Mouse (Mus musculus): ENCODE measurements around the gene Rab6b.
A peak's percentile ranks its signal among the peaks of the same experiment; 100 is the strongest.

Gene Rab6b

GRCm38 (mm10) chr9:103208802-103209423, 97.3 kb downstream of the Rab6b start:
- DNase-seq = no peak

DNA sequence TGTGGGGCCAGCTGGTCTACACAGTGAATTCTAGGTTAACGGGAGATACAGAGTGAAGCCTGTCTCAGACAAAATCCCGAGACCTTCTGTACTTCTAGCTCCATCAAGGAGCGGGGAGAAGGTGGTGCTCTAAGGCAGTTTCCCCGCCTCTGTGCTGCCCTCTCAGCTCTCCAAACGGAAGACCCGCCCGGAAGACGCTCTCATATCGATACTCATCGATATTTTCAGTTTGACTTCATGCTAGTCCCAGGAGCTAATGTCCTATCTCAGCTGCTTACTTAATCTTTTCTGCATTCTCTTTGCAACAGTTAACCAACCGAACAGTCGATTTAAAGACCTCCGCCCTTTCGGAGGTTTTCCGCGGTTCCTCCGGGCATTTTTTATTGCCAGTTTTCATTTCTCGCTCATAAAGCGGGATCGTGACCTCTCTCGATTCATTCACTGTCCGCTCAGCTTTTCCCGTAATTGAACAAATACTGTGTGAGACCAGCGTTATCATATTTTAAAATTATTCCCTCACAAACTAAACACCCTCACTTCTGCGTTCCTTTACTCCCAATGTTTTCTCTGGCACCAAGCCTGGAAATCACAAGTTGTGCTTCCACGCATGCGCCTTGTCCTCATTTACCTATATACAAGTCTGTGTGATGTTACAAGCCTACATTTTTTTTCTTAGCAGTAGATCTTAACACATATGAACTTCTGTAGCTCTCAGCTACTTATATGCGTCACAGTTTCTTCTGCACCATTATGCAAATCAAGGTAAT, 101.2 kb downstream of the Rab6b start:
- no peak for DNase-seq

- DNase-seq = no peak
These were observed 102.0 kb downstream of the Rab6b start for GRCm38 (mm10) chr9:103213631-103214030.

DNA sequence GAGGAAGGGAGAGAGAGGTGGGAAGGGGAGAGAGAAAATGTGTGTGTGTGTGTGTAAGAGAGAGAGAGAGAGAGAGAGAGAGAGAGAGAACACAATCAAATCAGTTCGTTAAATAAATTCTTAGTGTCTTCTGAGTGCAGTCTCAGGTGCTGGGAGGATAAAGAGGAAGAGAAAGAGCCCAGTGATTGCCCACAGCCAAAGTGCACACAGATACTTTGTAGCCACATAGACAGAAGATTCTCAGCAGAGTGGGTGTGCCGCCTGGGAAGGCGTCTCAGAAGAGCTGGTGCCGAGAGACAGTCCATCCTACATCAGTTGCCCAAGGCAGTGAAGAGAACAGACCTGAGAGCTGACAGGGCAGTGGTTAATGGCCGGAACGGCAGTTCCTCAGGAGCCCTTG, 102.7 kb downstream of the Rab6b start:
- no peak for DNase-seq

DNA sequence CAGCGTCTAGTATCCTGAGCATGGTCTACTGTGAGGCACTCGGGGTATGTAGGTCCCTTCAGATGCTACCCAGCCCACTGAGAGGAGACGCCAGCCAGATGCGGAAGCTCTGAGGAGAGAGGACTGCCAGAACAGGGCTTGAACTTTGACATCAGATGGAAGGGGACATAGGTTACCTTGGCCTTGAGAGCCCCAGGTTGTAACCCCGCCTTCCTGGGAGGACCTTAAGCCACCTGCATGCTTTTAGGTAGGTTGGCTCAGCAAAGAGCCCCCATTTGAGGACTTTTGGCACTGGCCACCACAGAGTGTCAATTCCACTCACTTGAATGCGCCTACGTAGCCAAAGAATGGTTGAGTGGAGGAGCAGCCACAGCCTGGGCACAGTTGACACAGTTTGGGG, 113.1 kb downstream of the Rab6b start:
- no peak for DNase-seq

DNA sequence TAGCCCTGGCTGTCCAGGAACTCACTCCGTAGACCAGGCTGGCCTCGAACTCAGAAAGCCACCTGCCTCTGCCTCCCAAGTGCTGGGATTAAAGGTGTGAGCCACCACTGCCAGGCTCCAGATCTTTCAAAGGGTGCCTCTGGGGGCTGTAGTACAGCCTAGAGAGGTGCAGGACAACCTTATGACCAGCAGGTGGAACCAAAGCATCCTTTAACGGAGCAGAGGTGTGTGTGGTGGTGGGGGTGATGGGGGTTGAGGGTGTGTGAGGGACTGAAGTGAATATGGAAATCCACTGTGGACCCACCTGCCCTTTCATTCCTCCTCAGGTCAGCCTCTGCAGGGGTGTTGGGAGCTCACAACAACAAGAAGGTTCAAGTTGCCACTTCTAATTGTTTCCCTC, 113.9 kb downstream of the Rab6b start:
- DNase-seq = no peak

- DNase-seq = no peak
These were observed 115.2 kb downstream of the Rab6b start for GRCm38 (mm10) chr9:103226806-103227205.

DNA sequence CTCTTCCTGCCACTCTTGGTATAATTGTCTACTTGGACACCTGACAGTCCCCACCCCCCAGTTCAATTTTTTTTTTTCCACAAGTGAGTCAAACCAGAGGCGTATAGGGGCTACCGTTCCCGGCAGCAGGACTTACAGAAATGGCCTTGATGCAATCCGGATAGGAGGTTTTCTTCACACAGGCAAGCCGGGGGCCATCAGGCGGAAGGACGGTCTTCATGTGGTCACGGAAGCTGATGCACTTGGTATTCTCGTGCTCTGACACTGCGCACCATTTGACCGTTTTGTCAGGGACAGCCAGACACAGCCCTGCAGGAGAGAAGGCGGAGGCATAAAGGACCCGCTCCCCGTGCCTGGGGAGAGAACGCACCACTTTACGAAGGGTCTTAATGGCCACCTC, 116.2 kb downstream of the Rab6b start:
- DNase-seq = no peak

GRCm38 (mm10) chr9:103228370-103229003, 116.9 kb downstream of the Rab6b start:
- DNase-seq = no peak

GRCm38 (mm10) chr9:103229037-103229867, 117.7 kb downstream of the Rab6b start:
- DNase-seq = no peak

DNA sequence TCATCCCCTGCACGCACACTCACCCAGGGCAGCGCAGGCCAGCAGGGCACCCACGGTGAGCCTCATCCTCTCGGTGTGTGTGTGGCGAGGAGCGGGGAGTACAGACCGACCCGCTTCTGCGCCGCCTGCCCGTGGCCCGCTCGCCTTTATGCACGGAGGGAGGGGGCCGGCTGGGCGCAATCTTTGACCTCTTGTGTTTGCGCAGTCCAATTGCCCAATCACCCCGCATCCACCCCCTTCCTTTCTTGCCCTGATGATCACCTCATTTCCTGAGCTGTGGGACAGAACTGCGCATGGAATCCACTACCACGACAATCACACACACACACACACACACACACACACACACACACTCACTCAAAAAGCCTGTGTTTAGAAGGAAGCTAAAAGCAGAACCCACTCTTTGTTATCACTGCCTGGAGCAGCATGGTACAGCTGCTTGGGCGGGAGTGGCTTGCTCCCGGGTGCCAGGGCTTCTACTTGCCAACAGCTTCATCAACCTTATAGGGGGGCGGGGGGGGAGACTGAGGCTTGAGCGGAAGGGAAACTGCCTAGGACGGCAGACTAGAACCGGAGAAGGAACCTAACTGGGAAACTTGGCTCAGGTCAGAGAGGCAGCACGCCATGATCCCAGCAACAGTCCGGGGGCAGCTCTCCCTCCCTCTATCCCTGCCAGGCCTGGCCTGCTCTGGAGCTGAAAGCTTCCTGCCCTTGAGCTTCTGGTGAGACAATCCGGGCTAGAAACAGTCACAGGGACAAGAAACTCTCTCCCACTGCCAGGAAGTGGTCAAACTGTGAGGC, 118.8 kb downstream of the Rab6b start, which contains the start of the genes Gm20425 and Trf:
Gene Gm20425, minus strand, starts transcription at position 157 of the 801 bp plus-strand sequence.
Gene Trf, minus strand, starts transcription at position 294 of the 801 bp plus-strand sequence.
- DNase-seq = peak; percentile 20 to 31

GRCm38 (mm10) chr9:103232232-103233005, 120.8 kb downstream of the Rab6b start:
- DNase-seq = no peak

GRCm38 (mm10) chr9:103233006-103233395, 121.4 kb downstream of the Rab6b start:
- no peak for DNase-seq

DNA sequence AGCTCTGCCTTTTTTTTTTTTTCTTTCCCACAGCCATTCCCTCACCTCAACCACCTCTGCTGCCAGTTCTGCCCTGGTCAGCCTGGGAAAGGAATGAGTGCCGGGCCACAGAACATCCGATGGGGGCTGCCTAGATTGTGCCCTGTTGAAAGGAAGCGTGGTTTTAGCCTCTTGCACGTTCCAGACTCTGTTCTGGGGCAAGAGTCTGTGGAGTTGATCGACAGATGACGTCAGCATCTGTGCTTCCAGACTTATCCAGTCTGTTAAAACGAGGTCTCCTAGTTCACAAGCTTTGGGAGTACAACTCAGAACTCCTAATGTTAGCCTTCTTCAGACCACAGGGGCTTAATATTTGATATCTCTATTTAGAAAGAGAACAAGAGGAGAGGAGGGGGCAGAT, 122.5 kb downstream of the Rab6b start:
- DNase-seq = no peak

- DNase-seq = no peak
These were observed 123.1 kb downstream of the Rab6b start for GRCm38 (mm10) chr9:103234565-103235165.

Data from cerebellum, postnatal 36 days (tissue).